21 mouse cellular contexts compared by ENCODE assay signal in genomic region chr13:8729972-8730645, GRCm38 (mm10).
DNase-seq lines count a peak whose midpoint lies in the region; ATAC-seq and TF ChIP-seq lines count a peak whose summit lies in the region.
"Had no signal": no experiment of that assay in that cellular context is flagged by ENCODE, and none has a peak within 500 bp of the region (broad histone marks: within the 10 kb centered on the region; RNA-seq: fewer than 3 reads in every experiment).

No protein-coding gene starts in this region.

- no peak overlapping the region for H3K4me3 ChIP-seq in hindbrain, embryonic 13.5 days
- no peak overlapping the region for H3K4me3 ChIP-seq in hindbrain, embryonic 11.5 days (ENCODE audit: low read depth, low read length)
- no peak overlapping the region for H3K4me3 ChIP-seq in neural tube, embryonic 13.5 days
- H3K4me3 ChIP-seq in hindbrain, postnatal 0 days (ENCODE audit: low read length): no peak overlapping the region
- H3K4me3 ChIP-seq: heart, embryonic 10.5 days; limb, embryonic 13.5 days; liver, embryonic 13.5 days; neural tube, embryonic 12.5 days had no signal

- DNase-seq in hindbrain, embryonic 11.5 days (ENCODE audit: low spot score): no peak
- DNase-seq in neural tube, embryonic 10.5 days (ENCODE audit: extremely low spot score, low spot score): no peak
- DNase-seq in hindbrain, postnatal 0 days (ENCODE audit: low spot score): peak; percentile 43
- no peak for DNase-seq in lung, adult 18-20 months
- DNase-seq in thymus, postnatal 14 days: no peak
- DNase-seq in thymus, postnatal 25 days: no peak
- DNase-seq: adrenal gland, postnatal 14 days; cerebellum, adult 8-10 months; gastrocnemius, postnatal 10 days; heart, postnatal 4 days; kidney, adult 9 months; kidney, postnatal 14 days; liver, embryonic 13.5 days; lung, embryonic 14.5 days; thymus, adult 18-20 months had no signal

- H3K9ac ChIP-seq in hindbrain, embryonic 13.5 days: no peak overlapping the region
- no peak overlapping the region for H3K9ac ChIP-seq in hindbrain, embryonic 11.5 days (ENCODE audit: low read depth, low read length)
- H3K9ac ChIP-seq in neural tube, embryonic 13.5 days: no peak overlapping the region
- no peak overlapping the region for H3K9ac ChIP-seq in hindbrain, postnatal 0 days (replicated peaks; ENCODE audit: low read length)
- H3K9ac ChIP-seq: limb, embryonic 13.5 days; liver, embryonic 13.5 days; lung, embryonic 14.5 days; neural tube, embryonic 12.5 days had no signal

- no peak for TF ChIP-seq CTCF in hindbrain, postnatal 0 days (IDR thresholded peaks at IDR 0.05; ENCODE audit: low read depth)

- H3K9me3 ChIP-seq in hindbrain, embryonic 13.5 days: no peaks in the 10 kb centered on the region
- H3K9me3 ChIP-seq in hindbrain, embryonic 11.5 days (ENCODE audit: control insufficient read depth, low read length): no peaks in the 10 kb centered on the region
- H3K9me3 ChIP-seq in neural tube, embryonic 13.5 days: no peaks in the 10 kb centered on the region
- H3K9me3 ChIP-seq in hindbrain, postnatal 0 days (ENCODE audit: low read length): no peaks in the 10 kb centered on the region
- H3K9me3 ChIP-seq: heart, embryonic 10.5 days; limb, embryonic 13.5 days; liver, embryonic 13.5 days; neural tube, embryonic 12.5 days had no signal

- 65% methylated on average over 10 of the region's 10 CpGs for WGBS in hindbrain, embryonic 13.5 days
- 87% methylated on average over 10 of the region's 10 CpGs for WGBS in hindbrain, embryonic 11.5 days
- 52% methylated on average over 10 of the region's 10 CpGs for WGBS in neural tube, embryonic 13.5 days
- 62% methylated on average over 10 of the region's 10 CpGs for WGBS in hindbrain, postnatal 0 days

- H3K27ac ChIP-seq in hindbrain, embryonic 13.5 days: no peak overlapping the region
- no peak overlapping the region for H3K27ac ChIP-seq in hindbrain, embryonic 11.5 days (ENCODE audit: low read depth, low read length)
- H3K27ac ChIP-seq in neural tube, embryonic 13.5 days (replicated peaks): no peak overlapping the region
- H3K27ac ChIP-seq in hindbrain, postnatal 0 days: no peak overlapping the region
- H3K27ac ChIP-seq: heart, embryonic 10.5 days; limb, embryonic 13.5 days; liver, embryonic 13.5 days; neural tube, embryonic 12.5 days had no signal

- peaks cover 3% of the 10 kb centered on the region; the same call in 1 of the 2 replicates for H3K4me1 ChIP-seq in hindbrain, embryonic 13.5 days (replicated peaks)
- no peaks in the 10 kb centered on the region for H3K4me1 ChIP-seq in hindbrain, embryonic 11.5 days (replicated peaks; ENCODE audit: control insufficient read depth, insufficient read depth, low read length)
- no peaks in the 10 kb centered on the region for H3K4me1 ChIP-seq in neural tube, embryonic 13.5 days (replicated peaks)
- H3K4me1 ChIP-seq in hindbrain, postnatal 0 days (ENCODE audit: insufficient read depth, low read length): no peaks in the 10 kb centered on the region
- H3K4me1 ChIP-seq: heart, embryonic 10.5 days; limb, embryonic 13.5 days; liver, embryonic 13.5 days; neural tube, embryonic 12.5 days had no signal

- ATAC-seq in hindbrain, embryonic 13.5 days (ENCODE audit: low FRiP score): peak; percentile 75
- no peak for ATAC-seq in hindbrain, embryonic 11.5 days (ENCODE audit: low FRiP score)
- peak; percentile 79 for ATAC-seq in neural tube, embryonic 13.5 days (ENCODE audit: low read depth)
- ATAC-seq in hindbrain, postnatal 0 days: peak; percentile 70
- ATAC-seq: intestine, embryonic 16.5 days had no signal

- no peaks in the 10 kb centered on the region for H3K36me3 ChIP-seq in hindbrain, embryonic 13.5 days
- H3K36me3 ChIP-seq in hindbrain, embryonic 11.5 days (ENCODE audit: control insufficient read depth, insufficient read depth, low read length): no peaks in the 10 kb centered on the region
- H3K36me3 ChIP-seq in neural tube, embryonic 13.5 days: no peaks in the 10 kb centered on the region
- H3K36me3 ChIP-seq in hindbrain, postnatal 0 days (ENCODE audit: insufficient read depth, low read length): no peaks in the 10 kb centered on the region
- H3K36me3 ChIP-seq: heart, embryonic 10.5 days; limb, embryonic 13.5 days; liver, embryonic 13.5 days; neural tube, embryonic 12.5 days had no signal

- H3K27me3 ChIP-seq in hindbrain, embryonic 13.5 days: no peaks in the 10 kb centered on the region
- H3K27me3 ChIP-seq in hindbrain, embryonic 11.5 days (ENCODE audit: control insufficient read depth, insufficient read depth, low read length): no peaks in the 10 kb centered on the region
- H3K27me3 ChIP-seq in neural tube, embryonic 13.5 days: no peaks in the 10 kb centered on the region
- H3K27me3 ChIP-seq in hindbrain, postnatal 0 days (ENCODE audit: insufficient read depth, low read length): no peaks in the 10 kb centered on the region
- H3K27me3 ChIP-seq: limb, embryonic 13.5 days; liver, embryonic 13.5 days; neural tube, embryonic 12.5 days had no signal

- H3K4me2 ChIP-seq in hindbrain, embryonic 13.5 days: no peak overlapping the region
- no peak overlapping the region for H3K4me2 ChIP-seq in hindbrain, embryonic 11.5 days (replicated peaks; ENCODE audit: low read depth, low read length)
- no peak overlapping the region for H3K4me2 ChIP-seq in neural tube, embryonic 13.5 days
- H3K4me2 ChIP-seq in hindbrain, postnatal 0 days (ENCODE audit: low read depth, low read length): no peak overlapping the region
- H3K4me2 ChIP-seq: limb, embryonic 13.5 days; liver, embryonic 13.5 days; lung, embryonic 14.5 days; neural tube, embryonic 12.5 days had no signal
